Mouse (Mus musculus): ENCODE results near the gene Lce1d. TPM values are rescaled to one million over a fixed set of nuclear protein-coding genes. Genes with fewer than 3 reads are reported as not detected.

Gene Lce1d
- polyA plus RNA-seq, 1 experiment from 2014 or later: not detected

DNA sequence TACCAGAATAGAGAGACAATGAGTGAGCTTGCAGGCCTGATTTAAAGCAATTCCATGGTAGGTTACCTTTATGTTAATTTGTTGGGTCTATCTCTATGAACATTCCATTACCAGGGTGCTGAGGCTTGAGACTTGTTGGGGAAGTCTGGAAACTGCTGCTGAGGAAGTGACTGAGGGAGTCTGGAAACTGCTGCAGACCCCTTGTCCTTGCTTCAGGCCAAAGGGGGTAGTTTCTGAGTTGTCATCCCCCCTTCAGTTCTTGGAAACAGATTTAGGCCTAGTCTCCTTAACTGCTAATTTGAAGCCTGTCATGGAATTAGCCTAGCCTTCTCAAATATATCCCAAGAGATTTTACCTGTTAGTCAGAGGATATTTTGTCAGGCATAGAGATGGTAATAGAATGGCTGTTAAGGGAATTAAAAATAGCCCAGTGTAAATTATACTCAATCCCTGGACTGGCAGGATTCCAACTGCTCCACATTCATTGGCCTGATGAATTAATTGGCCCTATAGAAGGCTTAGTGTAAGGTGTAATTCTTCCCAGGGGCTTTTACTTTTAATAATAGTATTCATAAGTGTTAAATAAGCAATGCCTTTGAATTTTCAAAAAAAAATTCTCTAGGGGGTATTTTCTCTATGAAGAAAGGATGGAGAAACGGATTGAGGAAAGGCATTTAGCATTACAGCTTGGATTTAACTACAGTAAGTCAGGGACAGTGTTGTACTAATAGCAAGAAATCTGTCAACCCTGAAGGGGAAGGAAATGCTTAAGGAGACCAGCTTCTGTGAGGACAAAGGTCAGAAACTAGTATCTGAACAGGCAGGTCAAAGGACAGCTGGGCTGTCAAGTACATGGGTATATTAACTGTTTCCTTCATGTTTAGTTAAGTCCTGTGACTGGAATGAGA, 49.0 kb downstream of the Lce1d start:
- DNase-seq (ENCODE audit: low spot score) (no peak), ATAC-seq (no peak)

More for the DNA sequence above, 49.0 kb downstream of the Lce1d start:
- WGBS: 41% methylated on average over 1 of the region's 1 CpGs
- no peak for TF ChIP-seq CTCF (IDR thresholded peaks at IDR 0.05)
- no peak for TF ChIP-seq EP300 (IDR thresholded peaks at IDR 0.05)
- Histone ChIP-seq H3K9ac (replicated peaks; ENCODE audit: low read depth) (no peak overlapping the region), H3K27me3 (replicated peaks; ENCODE audit: insufficient read depth, low read length) (no peaks in the 10 kb centered on the region), H3K27ac (ENCODE audit: low read length) (no peak overlapping the region), H3K9me3 (ENCODE audit: low read length) (no peaks in the 10 kb centered on the region), H3K36me3 (ENCODE audit: insufficient read depth, low read length) (no peaks in the 10 kb centered on the region), H3K4me2 (replicated peaks; ENCODE audit: low read depth, low read length) (no peak overlapping the region), H3K4me1 (ENCODE audit: insufficient read depth, low read depth, low read length) (no peaks in the 10 kb centered on the region), H3K4me3 (ENCODE audit: low read depth, low read length) (no peak overlapping the region)

Other genes with a start within 250 kb of the Lce1d start
- gene Sprr1b, start 248.4 kb downstream of the Lce1d start, polyA plus RNA-seq (2015; fragmentation: Nextera tagmentation; extraction: Ambion mirVana): not detected in 2 replicates
- gene Sprr3, start 228.5 kb downstream of the Lce1d start, polyA plus RNA-seq (2015; fragmentation: Nextera tagmentation; extraction: Ambion mirVana): not detected in 2 replicates
- gene Sprr1a, start 201.3 kb downstream of the Lce1d start, polyA plus RNA-seq (2015; fragmentation: Nextera tagmentation; extraction: Ambion mirVana): 2.0 and 2.7 TPM in 2 replicates
- not detected in 2 replicates for gene Sprr4, start 186.7 kb downstream of the Lce1d start, polyA plus RNA-seq (2015; fragmentation: Nextera tagmentation; extraction: Ambion mirVana)
- not detected in 2 replicates for gene 2310046K23Rik, start 152.7 kb downstream of the Lce1d start, polyA plus RNA-seq (2015; fragmentation: Nextera tagmentation; extraction: Ambion mirVana)
- 2.2 and 3.4 TPM in 2 replicates for gene Ivl, start 113.5 kb downstream of the Lce1d start, polyA plus RNA-seq (2015; fragmentation: Nextera tagmentation; extraction: Ambion mirVana)
- gene Smcp, start 98.2 kb downstream of the Lce1d start, polyA plus RNA-seq (2015; fragmentation: Nextera tagmentation; extraction: Ambion mirVana): not detected in 2 replicates
- not detected in 2 replicates for gene 2210017I01Rik, start 79.7 kb downstream of the Lce1d start, polyA plus RNA-seq (2015; fragmentation: Nextera tagmentation; extraction: Ambion mirVana)
- not detected in 2 replicates for gene Lce6a, start 65.5 kb downstream of the Lce1d start, polyA plus RNA-seq (2015; fragmentation: Nextera tagmentation; extraction: Ambion mirVana)
- 0.27 TPM in 1 of 2 replicates, not detected in the other for gene Lce1a1, start 38.9 kb downstream of the Lce1d start, polyA plus RNA-seq (2015; fragmentation: Nextera tagmentation; extraction: Ambion mirVana)
- not detected in 2 replicates for gene Lce1b, start 30.3 kb downstream of the Lce1d start, polyA plus RNA-seq (2015; fragmentation: Nextera tagmentation; extraction: Ambion mirVana)
- gene Lce1a2, start 16.9 kb downstream of the Lce1d start, polyA plus RNA-seq (2015; fragmentation: Nextera tagmentation; extraction: Ambion mirVana): not detected in 2 replicates
- gene Lce1c, start 8.0 kb downstream of the Lce1d start, polyA plus RNA-seq (2015; fragmentation: Nextera tagmentation; extraction: Ambion mirVana): not detected in 2 replicates
- not detected in 2 replicates for gene Lce1e, start 21.9 kb upstream of the Lce1d start, polyA plus RNA-seq (2015; fragmentation: Nextera tagmentation; extraction: Ambion mirVana)
- not detected in 2 replicates for gene Lce1f, start 33.1 kb upstream of the Lce1d start, polyA plus RNA-seq (2015; fragmentation: Nextera tagmentation; extraction: Ambion mirVana)
- not detected in 2 replicates for gene Gm38119, start 51.9 kb upstream of the Lce1d start, polyA plus RNA-seq (2015; fragmentation: Nextera tagmentation; extraction: Ambion mirVana)
- gene Lce1g, start 65.1 kb upstream of the Lce1d start, polyA plus RNA-seq (2015; fragmentation: Nextera tagmentation; extraction: Ambion mirVana): not detected in 2 replicates
- not detected in 2 replicates for gene Lce1h, start 77.9 kb upstream of the Lce1d start, polyA plus RNA-seq (2015; fragmentation: Nextera tagmentation; extraction: Ambion mirVana)
- gene Lce1i, start 91.7 kb upstream of the Lce1d start, polyA plus RNA-seq (2015; fragmentation: Nextera tagmentation; extraction: Ambion mirVana): not detected in 2 replicates
- gene Lce1j, start 103.3 kb upstream of the Lce1d start, polyA plus RNA-seq (2015; fragmentation: Nextera tagmentation; extraction: Ambion mirVana): not detected in 2 replicates
- not detected in 2 replicates for gene Lce1k, start 120.7 kb upstream of the Lce1d start, polyA plus RNA-seq (2015; fragmentation: Nextera tagmentation; extraction: Ambion mirVana)
- not detected in 2 replicates for gene Kprp, start 140.0 kb upstream of the Lce1d start, polyA plus RNA-seq (2015; fragmentation: Nextera tagmentation; extraction: Ambion mirVana)
- gene Lce1l, start 164.1 kb upstream of the Lce1d start, polyA plus RNA-seq (2015; fragmentation: Nextera tagmentation; extraction: Ambion mirVana): not detected in 2 replicates
- not detected in 2 replicates for gene 2310050C09Rik, start 183.0 kb upstream of the Lce1d start, polyA plus RNA-seq (2015; fragmentation: Nextera tagmentation; extraction: Ambion mirVana)
- not detected in 2 replicates for gene Lce3a, start 239.0 kb upstream of the Lce1d start, polyA plus RNA-seq (2015; fragmentation: Nextera tagmentation; extraction: Ambion mirVana)
- not detected in 2 replicates for gene Lce3b, start 245.8 kb upstream of the Lce1d start, polyA plus RNA-seq (2015; fragmentation: Nextera tagmentation; extraction: Ambion mirVana)